Mouse (Mus musculus): ENCODE measurements around the gene Usp22.
"Not testable (repeated sequence)": the region's sequence is repeated elsewhere in the genome, so short reads cannot be mapped to it uniquely, and the experiment has no call there.

Gene Usp22

DNA sequence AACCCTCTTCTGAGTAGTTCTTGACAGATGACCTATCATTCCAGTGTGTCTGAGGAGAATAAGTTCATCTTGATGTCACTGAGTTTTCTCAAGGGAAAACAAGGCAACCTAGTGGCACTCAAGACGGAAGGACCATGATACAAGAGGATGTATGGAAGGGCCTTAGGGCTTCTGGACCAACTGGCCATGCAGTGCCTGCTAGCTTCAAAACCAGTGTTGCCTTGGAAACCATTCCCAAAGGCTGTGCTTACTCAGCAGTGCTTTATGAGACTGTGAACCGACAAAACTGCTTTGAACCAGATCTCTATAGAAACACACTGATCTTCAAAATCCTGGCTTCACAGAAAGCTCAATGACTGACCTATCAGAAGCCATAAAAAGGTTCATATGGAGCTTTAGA, 15.9 kb upstream of the Usp22 start:
- no peak for DNase-seq (ENCODE audit: low read depth, low spot score)

- no peak for DNase-seq (ENCODE audit: low read depth, low spot score)
Observed at GRCm38 (mm10) chr11:61183820-61184219, 9.0 kb upstream of the Usp22 start.

DNA sequence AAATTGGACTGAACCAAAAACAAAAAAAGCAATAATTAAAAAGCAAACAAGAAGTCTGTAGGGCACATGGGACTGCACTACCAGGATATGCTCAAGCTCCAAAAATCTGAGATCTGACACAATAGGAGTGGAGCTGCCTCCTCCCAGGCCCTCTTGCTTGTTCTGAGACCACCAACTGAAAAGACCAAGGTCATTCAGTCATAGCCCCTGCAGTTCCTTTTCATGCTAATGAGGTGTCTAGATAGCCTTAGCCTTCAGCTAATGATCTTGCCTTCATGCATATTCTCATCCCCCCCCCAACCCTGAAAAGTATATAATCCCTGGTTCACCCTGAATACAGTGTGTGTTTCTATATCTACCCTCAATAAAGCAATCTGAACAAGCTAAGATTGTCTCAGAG, 6.8 kb upstream of the Usp22 start:
- no peak for DNase-seq (ENCODE audit: low read depth, low spot score)

DNA sequence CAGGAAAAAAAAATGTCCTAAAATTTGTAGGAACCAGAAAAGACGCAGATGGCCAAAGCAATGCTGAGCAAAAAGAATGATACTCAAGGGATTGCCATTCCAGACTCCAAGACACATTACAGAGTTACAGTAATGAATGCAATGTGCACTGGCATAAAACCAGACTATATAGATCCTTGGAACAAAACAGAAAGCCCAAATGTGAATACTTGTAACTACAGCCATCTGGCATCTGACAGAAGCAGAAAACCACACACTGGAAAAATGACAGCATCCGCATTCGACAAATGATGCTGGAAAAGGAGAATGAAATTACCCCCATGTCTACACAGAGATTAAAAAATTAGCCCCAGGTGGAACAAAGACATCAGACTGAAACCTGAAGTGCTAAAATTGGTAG, 5.5 kb upstream of the Usp22 start:
- DNase-seq (ENCODE audit: low read depth, low spot score), result peak; percentile 60

DNA sequence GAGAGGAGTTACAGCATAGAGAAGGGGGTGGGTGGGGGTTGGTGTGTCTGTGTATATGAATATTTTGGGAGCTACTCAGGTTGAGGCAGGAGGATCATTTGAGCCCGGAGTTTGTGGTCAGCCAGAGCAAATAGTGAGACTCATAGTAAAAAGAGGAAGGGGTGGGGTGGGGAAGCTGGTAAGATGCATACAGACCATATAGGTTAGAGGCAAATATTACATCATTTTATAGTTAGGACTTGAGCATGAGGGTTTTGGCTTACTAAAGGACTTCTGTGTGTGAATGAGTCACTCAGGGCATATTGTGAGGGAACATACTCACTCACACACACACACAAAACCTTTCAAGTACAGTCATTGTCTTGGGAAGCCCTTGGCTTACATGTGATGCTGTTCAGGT, 1.5 kb upstream of the Usp22 start:
- no peak for DNase-seq (ENCODE audit: low read depth, low spot score)

GRCm38 (mm10) chr11:61175778-61176177, 923 bp upstream of the Usp22 start:
- DNase-seq (ENCODE audit: low read depth, low spot score), result no peak

- DNase-seq (ENCODE audit: low read depth, low spot score), result no peak
Observed at GRCm38 (mm10) chr11:61174291-61174820, 499 bp downstream of the Usp22 start.

- not testable (repeated sequence) for DNase-seq (ENCODE audit: low read depth, low spot score)
Observed at GRCm38 (mm10) chr11:61173477-61173876, 1.4 kb downstream of the Usp22 start.

GRCm38 (mm10) chr11:61170184-61170583, 4.7 kb downstream of the Usp22 start:
- no peak for DNase-seq (ENCODE audit: low read depth, low spot score)

DNA sequence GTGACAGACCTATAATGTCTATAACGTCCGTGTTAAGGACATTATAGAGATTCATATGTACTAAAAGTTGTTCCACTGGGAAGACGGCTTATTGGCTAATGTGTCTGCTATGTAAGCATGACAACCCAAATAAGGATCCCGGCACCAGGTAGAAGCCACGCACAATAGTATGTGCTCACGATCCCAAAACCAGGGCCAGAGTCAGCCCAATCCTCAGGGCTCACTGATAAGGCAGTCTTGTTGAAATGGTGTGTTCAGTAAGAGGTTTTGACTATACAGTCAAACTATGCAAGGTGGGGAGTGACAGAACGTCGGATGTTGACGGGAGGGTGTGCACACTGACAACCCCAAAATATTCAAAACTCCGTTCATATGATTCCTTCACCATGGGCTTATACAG, 10.0 kb downstream of the Usp22 start:
- no peak for DNase-seq (ENCODE audit: low read depth, low spot score)

GRCm38 (mm10) chr11:61164366-61164765, 10.5 kb downstream of the Usp22 start:
- no peak for DNase-seq (ENCODE audit: low read depth, low spot score)

DNA sequence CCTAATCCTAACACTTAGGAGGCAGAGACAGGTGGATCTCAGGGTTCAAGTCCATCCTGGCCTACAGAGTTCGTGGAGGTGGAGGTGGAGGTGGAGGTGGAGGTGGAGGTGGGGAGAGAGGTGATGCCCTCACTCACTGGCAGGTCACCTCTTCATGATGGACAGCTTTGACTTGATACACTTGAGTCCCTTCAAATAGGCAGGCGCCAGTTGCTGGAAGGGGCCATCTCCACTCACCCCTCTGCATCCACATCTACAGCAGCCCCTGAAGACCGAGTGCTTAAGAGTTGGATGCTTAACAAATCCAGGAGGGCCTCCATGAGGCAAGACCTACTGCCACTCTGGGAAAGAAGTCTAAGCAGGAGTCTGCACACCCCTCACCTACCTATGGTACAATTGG, 11.5 kb downstream of the Usp22 start:
- no peak for DNase-seq (ENCODE audit: low read depth, low spot score)

GRCm38 (mm10) chr11:61162776-61163175, 12.1 kb downstream of the Usp22 start:
- no peak for DNase-seq (ENCODE audit: low read depth, low spot score)

- no peak for DNase-seq (ENCODE audit: low read depth, low spot score)
Observed at GRCm38 (mm10) chr11:61161121-61161520, 13.7 kb downstream of the Usp22 start.

DNA sequence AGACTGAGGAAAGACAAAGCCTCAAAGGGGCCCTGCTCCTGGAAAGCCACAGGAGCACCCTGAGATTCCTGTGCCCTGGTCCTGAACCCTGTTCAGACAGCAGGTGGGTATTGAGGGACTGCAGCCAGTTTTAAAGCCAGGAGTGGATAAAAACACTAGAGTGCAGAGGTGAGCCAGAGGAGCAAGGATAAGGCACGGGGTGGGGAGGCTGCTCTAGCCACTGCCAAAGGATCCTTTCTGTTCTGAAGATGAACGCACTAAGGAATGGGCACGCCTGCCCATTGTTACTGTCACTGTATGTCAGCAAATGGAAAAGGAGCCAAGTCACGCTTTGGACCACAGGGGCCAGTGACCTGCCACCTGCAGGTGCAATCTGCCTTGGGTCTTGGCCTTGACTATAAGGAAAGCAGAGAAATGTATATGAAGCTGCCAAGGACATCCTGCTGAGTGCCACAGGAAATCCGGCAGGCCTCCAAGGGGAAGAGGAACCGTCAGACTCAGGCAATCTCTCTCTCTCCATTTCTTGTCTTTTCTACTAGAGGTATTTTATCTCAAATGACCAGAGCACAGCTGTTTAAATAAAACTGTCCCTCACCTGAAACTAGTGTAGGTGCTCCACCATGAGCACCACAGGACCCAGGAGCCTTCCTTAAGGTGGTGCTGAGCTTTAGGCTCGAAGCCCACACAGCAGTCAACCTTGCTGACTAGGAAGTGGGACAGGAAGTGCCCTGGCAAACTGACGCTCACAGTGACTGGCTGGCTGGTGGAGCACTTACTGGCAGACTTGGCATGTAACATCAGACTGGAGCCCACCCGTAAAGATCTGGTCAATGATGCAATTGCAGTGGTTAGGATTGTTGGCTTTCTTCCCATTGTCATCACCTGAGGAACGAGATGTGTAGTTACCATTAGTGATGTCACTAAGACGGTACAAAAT, 14.8 kb downstream of the Usp22 start:
- no peak for DNase-seq (ENCODE audit: low read depth, low spot score)

DNA sequence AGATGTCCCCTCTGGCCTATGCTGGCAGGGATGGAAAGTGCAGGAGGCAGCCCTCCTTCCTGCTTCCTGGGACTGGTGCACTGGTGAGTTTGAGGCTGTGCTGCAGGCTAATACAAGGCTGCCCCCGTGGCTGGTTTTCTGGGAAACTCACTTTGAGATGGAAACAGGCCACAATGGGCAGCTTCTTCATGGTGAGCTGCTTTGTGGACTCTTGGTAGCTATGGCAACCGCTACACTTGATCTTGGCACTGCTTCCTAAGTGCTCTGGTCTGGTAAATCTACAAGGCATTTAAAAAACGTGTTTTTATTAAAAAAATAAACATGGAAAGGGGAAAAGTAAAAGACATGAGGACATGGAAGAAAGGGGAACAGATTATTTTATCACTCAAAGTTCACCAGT, 16.7 kb downstream of the Usp22 start:
- DNase-seq (ENCODE audit: low read depth, low spot score), result no peak

DNA sequence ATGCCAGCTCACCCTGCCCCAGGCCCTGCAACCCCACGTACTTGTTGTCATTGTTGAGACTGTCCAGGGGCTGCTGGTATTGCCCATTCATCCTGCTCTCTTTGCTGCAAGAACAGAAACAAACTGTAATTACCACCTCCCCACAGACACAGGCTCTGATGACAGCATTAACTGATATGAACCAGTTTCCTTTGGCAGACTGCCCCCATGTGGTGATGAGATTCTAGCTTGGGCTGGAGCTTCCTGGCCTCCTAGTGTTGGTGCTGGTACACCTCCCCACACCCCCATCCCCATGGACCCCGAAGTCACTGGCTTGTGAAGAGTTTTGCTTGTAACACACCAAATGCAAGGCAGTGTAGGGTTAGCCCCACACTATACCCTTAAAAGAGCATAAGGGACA, 19.1 kb downstream of the Usp22 start:
- DNase-seq (ENCODE audit: low read depth, low spot score), result no peak

DNA sequence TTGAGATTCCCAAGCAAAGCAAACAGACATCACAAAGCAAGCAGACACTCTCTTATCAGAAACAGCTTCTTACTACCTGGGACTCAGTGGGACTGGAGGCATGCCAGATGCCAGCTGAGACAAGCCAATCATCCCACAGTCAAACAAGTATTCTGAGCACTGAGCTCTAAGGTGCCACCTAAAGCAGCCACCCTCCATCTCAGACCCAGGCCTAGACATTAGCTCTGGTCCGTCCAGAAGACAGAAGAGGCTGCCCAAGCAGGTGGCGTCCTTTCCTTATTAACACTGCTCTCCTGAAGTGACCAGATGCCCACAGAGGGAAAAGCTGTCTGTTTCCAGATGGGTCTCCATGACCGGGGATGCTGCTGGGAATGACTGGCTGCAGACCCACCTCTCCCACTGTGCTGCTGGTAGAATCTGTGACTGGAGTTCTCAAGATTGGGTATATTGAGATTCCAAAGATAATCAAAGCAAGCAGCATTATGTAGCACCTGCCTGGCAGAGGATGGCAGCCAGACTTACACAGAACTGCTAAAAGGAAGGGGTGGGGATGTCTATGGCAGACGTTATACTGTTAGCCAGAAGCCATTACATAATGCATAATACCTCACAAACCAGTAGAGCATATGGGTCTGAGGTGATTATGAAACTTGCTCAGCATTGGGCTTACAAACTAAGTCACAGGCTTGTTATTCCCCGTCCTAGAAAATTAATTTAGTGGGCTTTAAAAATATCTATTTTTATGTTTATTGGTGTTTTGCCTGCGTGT, 24.4 kb downstream of the Usp22 start:
- peak; percentile 66 for DNase-seq (ENCODE audit: low read depth, low spot score)

GRCm38 (mm10) chr11:61147300-61147683, 27.6 kb downstream of the Usp22 start:
- no peak for DNase-seq (ENCODE audit: low read depth, low spot score)

- DNase-seq (ENCODE audit: low read depth, low spot score), result no peak
Observed at GRCm38 (mm10) chr11:61146645-61147299, 28.1 kb downstream of the Usp22 start.

DNA sequence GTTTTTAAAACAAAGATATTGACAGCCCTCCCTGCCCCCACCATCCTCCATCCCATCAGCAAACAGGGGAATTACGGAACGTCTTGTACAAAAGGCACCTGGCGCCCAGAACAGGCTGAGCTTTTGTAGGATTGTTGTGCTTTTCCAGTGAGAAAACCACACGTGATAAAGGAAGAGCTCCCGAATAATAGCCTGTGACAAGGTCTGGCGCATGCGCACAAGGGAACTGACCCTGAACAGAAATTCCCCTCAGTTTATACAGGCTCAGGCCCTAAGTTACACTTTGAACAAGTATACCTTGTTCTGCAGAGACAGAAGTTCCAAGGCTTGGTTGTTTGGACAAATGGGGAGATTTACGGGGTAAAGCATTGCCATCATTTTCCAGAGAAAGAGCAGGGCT, 29.3 kb downstream of the Usp22 start:
- DNase-seq (ENCODE audit: low read depth, low spot score), result no peak

Measured in telencephalon, adult 2 months (tissue).